Mouse (Mus musculus): ENCODE data around the gene Zbtb24.

The Zbtb24 gene

DNA sequence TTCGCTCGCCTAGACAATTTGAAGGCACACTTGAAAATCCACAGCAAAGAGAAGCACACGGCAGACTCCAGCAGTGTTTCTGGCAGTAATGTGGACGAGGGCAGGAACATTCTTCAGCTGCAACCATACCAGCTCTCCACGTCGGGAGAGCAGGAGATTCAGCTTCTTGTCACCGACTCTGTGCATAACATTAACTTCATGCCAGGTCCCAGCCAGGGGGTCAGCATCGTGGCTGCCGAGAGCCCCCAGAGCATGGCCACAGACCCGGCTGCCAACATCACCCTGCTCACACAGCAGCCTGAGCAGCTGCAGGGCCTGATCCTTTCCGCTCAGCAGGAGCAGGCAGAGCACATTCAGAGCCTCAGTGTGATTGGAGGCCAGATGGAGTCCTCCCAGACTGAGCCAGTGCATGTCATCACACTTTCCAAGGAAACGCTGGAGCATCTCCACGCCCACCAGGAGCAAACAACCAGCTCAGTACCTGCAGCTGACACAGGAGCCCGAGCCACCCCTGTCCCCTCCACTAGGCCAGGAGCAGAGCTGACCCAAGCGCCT is 14.3 kb downstream of the Zbtb24 start:
- no peak for DNase-seq (ENCODE audit: low spot score in 2 of 2)

- DNase-seq (ENCODE audit: low spot score in 2 of 2), result no peak
These were observed 17.1 kb downstream of the Zbtb24 start for GRCm38 (mm10) chr10:41467325-41467724.

GRCm38 (mm10) chr10:41470693-41471092 is 20.5 kb downstream of the Zbtb24 start:
- no peak for DNase-seq (ENCODE audit: low spot score in 2 of 2)

DNA sequence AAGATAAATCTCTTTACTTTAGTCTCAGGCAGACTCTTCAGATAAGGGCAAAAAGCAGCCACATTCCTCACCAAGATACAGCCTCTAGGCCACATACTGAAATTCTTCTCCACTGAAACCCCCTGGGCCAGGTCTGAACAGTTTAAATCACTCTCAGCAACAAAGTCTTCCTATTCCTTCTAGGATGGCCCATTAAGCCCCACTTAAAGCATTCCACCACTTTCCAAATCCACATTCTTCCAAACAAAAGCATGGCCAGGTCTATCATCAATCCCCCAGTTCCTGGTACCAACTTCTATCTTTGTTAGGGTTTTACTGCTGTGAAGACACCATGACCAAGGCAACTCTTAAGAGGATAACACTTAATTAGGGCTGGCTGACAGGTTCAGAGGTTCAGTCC is 22.4 kb downstream of the Zbtb24 start:
- no peak for DNase-seq (ENCODE audit: low spot score in 2 of 2)

DNA sequence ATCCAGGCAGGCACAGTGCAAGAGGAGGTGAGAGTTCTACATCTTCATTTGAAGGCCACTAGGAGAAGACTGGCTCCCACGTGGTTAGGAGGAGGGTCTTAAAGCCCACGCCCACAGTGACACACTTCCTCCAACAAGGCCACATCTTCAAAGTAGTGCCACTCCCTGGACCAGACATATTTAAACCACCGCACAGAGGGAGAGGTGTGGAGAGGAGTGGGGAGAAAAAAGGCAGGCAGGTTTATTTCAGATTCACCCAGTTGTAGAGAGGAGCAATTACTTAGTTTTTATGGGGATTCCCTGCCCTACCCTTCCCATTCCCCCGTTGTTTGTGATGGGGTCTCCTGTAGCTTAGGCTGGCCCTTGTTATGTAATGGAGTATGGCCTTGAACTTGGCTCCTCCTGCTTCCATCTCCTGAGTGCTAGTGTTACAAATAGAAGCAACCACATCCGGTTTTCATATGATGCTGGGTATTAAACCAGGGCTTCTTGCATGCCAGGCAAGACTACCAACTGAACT is 22.8 kb downstream of the Zbtb24 start:
- no peak for DNase-seq (ENCODE audit: low spot score in 2 of 2)

GRCm38 (mm10) chr10:41473782-41474468 is 23.7 kb downstream of the Zbtb24 start:
- DNase-seq (ENCODE audit: low spot score in 2 of 2), result no peak

GRCm38 (mm10) chr10:41474981-41475391 is 24.8 kb downstream of the Zbtb24 start:
- DNase-seq (ENCODE audit: low spot score in 2 of 2), result no peak

GRCm38 (mm10) chr10:41476171-41477017 is 26.2 kb downstream of the Zbtb24 start, which contains the start of gene Mical1:
TSS of gene Mical1 (plus strand) at chr10:41476314.
- peak in 1 of 2 experiments; percentile 63 for DNase-seq (ENCODE audit: low spot score in 2 of 2)

GRCm38 (mm10) chr10:41477018-41477277 is 26.8 kb downstream of the Zbtb24 start:
- no peak for DNase-seq (ENCODE audit: low spot score in 2 of 2)

- peak in 1 of 2 experiments; percentile 77 for DNase-seq (ENCODE audit: low spot score in 2 of 2)
These were observed 27.3 kb downstream of the Zbtb24 start for GRCm38 (mm10) chr10:41477278-41478181.

DNA sequence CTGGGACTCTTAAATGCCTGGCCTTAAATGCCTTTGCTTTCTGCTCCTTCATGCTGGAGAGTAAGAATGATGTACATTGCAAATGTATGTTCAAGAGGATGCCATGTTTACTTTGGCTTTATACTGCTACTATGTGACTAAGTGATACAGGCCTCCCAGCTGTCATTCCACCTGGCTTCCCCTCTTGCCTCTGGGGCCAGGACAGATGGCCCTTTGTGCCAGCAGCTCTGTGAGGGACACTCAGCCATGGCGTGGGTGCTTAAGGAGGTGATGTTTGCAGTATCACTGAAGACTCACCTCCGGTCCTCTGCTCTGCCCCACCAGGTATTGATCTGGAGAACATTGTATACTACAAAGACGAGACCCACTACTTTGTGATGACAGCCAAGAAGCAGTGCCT is 29.8 kb downstream of the Zbtb24 start:
- no peak for DNase-seq (ENCODE audit: low spot score in 2 of 2)

- DNase-seq (ENCODE audit: low spot score in 2 of 2), result no peak
These were observed 31.0 kb downstream of the Zbtb24 start for GRCm38 (mm10) chr10:41480938-41481880.

DNA sequence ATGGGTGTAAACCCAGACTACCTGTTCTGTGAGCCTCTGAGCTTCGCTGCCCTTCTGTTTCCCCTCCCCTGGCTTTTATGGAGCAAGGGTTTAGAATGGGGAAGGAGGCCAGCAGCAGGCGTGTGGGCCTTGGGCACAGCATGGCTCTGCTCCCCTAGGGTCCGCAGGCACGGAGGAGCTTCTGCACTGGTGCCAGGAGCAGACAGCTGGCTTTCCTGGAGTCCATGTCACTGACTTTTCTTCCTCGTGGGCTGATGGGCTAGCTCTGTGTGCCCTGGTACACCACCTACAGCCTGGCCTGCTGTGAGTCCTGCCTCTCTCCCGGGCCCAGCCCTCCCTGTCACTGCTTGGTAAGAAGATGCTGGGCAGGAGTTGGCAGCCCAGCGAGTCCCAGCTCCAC is 32.3 kb downstream of the Zbtb24 start:
- DNase-seq (ENCODE audit: low spot score in 2 of 2), result no peak

- DNase-seq (ENCODE audit: low spot score in 2 of 2), result no peak
These were observed 35.6 kb downstream of the Zbtb24 start for GRCm38 (mm10) chr10:41485778-41486177.

GRCm38 (mm10) chr10:41486506-41487170 is 36.5 kb downstream of the Zbtb24 start:
- no peak for DNase-seq (ENCODE audit: low spot score in 2 of 2)

GRCm38 (mm10) chr10:41488877-41489276 is 38.7 kb downstream of the Zbtb24 start:
- no peak for DNase-seq (ENCODE audit: low spot score in 2 of 2)

DNA sequence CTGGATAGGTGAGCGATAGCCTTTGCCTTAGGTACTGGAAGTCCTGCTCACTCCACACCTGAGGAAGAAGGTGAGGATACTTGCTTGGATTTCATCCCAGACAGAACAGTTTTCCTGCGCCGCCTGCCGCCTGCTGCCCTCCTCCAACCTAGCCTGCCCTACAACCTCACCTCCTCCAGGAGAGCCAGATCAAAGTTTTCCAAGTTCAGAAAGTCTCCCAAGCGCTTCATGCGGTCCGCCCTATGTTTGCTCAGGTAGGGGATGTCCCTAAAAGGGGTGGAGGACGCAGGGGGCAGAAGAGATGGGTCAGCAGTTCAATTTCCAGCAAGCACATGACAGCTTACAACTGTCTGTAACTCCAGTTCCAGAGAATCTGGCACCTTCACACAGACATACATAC is 39.1 kb downstream of the Zbtb24 start:
- DNase-seq (ENCODE audit: low spot score in 2 of 2), result no peak

GRCm38 (mm10) chr10:41489708-41490517 is 39.7 kb downstream of the Zbtb24 start, which contains the start of the genes Smpd2 and Ppil6:
TSS of gene Smpd2 (minus strand) at chr10:41490369.
TSS of gene Ppil6 (plus strand) at chr10:41490439.
- peak; percentile 93 to 95 for DNase-seq (ENCODE audit: low spot score in 2 of 2)

DNA sequence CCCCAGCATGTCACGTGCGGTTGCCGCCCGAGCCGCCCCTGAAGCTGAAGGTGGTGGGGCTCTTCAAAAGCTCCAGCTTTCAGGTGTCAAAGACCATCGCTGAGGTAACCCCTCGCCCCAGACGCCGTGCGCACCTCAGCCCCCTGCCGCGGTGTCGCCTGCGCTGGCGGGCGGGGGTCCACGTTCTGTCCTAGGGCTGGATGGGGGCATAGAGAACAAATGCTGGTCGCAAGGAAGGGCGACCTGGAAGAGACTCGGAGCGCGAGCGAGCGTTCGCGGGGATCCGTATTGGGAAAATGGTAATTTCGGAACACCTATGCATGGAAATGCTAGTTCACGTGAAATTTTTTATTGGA is 40.3 kb downstream of the Zbtb24 start:
- no peak for DNase-seq (ENCODE audit: low spot score in 2 of 2)
